Mouse (Mus musculus) lung, embryonic 14.5 days (tissue): ENCODE data around the gene St5. TPM values are rescaled to one million over a fixed set of nuclear protein-coding genes. Genes with fewer than 3 reads are reported as not detected.
A peak's percentile ranks its signal among the peaks of the same experiment; 100 is the strongest.

Source experiments
- ATAC-seq: fragments of 200-750 bp; cut with Nextera tagmentation; 2 replicates; pipeline ENCODE4 v1.8.0; 2017; ENCODE audit warnings: mild to moderate bottlenecking, moderate TSS enrichment, moderate library complexity; ENCODE audit not compliant: insufficient read depth
- DNase-seq: peaks from one replicate; pipeline ENCODE4 v3.0.0-alpha.2; 2015
- H3K27ac ChIP-seq: fragments of 300-500 bp; sonication (generic); 2 replicates; pipeline ENCODE4 v1.5.1; 2014; ENCODE audit warnings: low read depth, mild to moderate bottlenecking, moderate library complexity
- H3K27me3 ChIP-seq: fragments of 300-500 bp; sonication (generic); 2 replicates; pipeline ENCODE4 v1.6.1; 2014; ENCODE audit warnings: low read length, control low read depth; ENCODE audit not compliant: insufficient read depth
- H3K36me3 ChIP-seq: fragments of 300-500 bp; sonication (generic); 2 replicates; pipeline ENCODE4 v1.6.1; 2014; ENCODE audit warnings: control low read depth; ENCODE audit not compliant: insufficient read depth
- H3K4me1 ChIP-seq: fragments of 300-500 bp; sonication (generic); 2 replicates; pipeline ENCODE4 v1.6.1; 2014; ENCODE audit warnings: antibody characterized with exemption, control low read depth; ENCODE audit not compliant: insufficient read depth
- H3K4me2 ChIP-seq: fragments of 300-500 bp; sonication (generic); 2 replicates; pipeline ENCODE4 v1.6.1; 2014; ENCODE audit warnings: mild to moderate bottlenecking
- H3K4me3 ChIP-seq: fragments of 300-500 bp; sonication (generic); 2 replicates; pipeline ENCODE4 v1.5.1; 2014; ENCODE audit warnings: low read depth, low read length
- H3K9ac ChIP-seq: fragments of 300-500 bp; sonication (generic); 2 replicates; pipeline ENCODE4 v1.6.1; 2014
- H3K9me3 ChIP-seq: fragments of 300-500 bp; sonication (generic); 2 replicates; pipeline ENCODE4 v1.6.1; 2016; ENCODE audit warnings: low read depth, low read length, control low read depth
- CTCF ChIP-seq: IDR thresholded peaks from 2 replicates; pipeline ENCODE4 v1.5.1; 2016; ENCODE audit warnings: antibody characterized with exemption, low read depth
- WGBS: fragments of 180-500 bp; shearing (Covaris S2); extraction: QIAGEN DNeasy Blood & Tissue Kit; methylation state at CpG from one replicate; pipeline ENCODE4 v1.1.7; 2014; 5-methylcytosine and 5-hydroxymethylcytosine counted together
- polyA plus RNA-seq: library from polyadenylated mRNA; unstranded; fragments of >200 nt; fragmentation: Nextera tagmentation; extraction: Ambion mirVana; gene quantifications from 2 replicates; pipeline ENCODE4 v1.2.1, GENCODE M21; 2014

Gene St5
- polyA plus RNA-seq, 1 experiment from 2014 or later: 68.6 TPM

- ATAC-seq: no peak
- H3K9ac ChIP-seq: no peak overlapping the region
- H3K27ac ChIP-seq: no peak overlapping the region
- H3K4me1 ChIP-seq: peaks cover 42% of the 10 kb centered on the region
- no peak for DNase-seq
- WGBS: 69% methylated on average over 2 of the region's 2 CpGs
- H3K9me3 ChIP-seq: no peaks in the 10 kb centered on the region
- no peak for TF ChIP-seq CTCF
- peaks cover 10% of the 10 kb centered on the region; the same call in 1 of the 2 replicates for H3K36me3 ChIP-seq
- H3K4me3 ChIP-seq: no peak overlapping the region
- H3K27me3 ChIP-seq: no peaks in the 10 kb centered on the region
- H3K4me2 ChIP-seq: no peak overlapping the region
Measured at GRCm38 (mm10) chr7:109612531-109612930, 90.9 kb downstream of the St5 start.

GRCm38 (mm10) chr7:109610348-109610747, 93.1 kb downstream of the St5 start:
- Histone ChIP-seq H3K9ac (no peak overlapping the region), H3K4me1 (peaks cover 21% of the 10 kb centered on the region), H3K4me2 (no peak overlapping the region), H3K27ac (no peak overlapping the region), H3K36me3 (peaks cover 6% of the 10 kb centered on the region; the same call in 1 of the 2 replicates), H3K9me3 (no peaks in the 10 kb centered on the region), H3K27me3 (no peaks in the 10 kb centered on the region), H3K4me3 (no peak overlapping the region)
- DNase-seq (no peak), ATAC-seq (no peak)
- 82% methylated on average over 2 of the region's 2 CpGs for WGBS
- TF ChIP-seq CTCF: no peak

GRCm38 (mm10) chr7:109609565-109610345, 93.7 kb downstream of the St5 start:
- Histone ChIP-seq H3K9me3 (no peaks in the 10 kb centered on the region), H3K27me3 (no peaks in the 10 kb centered on the region), H3K27ac (no peak overlapping the region), H3K9ac (no peak overlapping the region), H3K4me3 (no peak overlapping the region), H3K36me3 (peaks cover 2% of the 10 kb centered on the region; the same call in 1 of the 2 replicates), H3K4me2 (no peak overlapping the region), H3K4me1 (peaks cover 15% of the 10 kb centered on the region)
- ATAC-seq (no peak; the same call in 1 of the 2 replicates), DNase-seq (no peak)
- no peak for TF ChIP-seq CTCF
- 62% methylated on average over 6 of the region's 6 CpGs for WGBS

GRCm38 (mm10) chr7:109608831-109609230, 94.6 kb downstream of the St5 start:
- no peaks in the 10 kb centered on the region for H3K9me3 ChIP-seq
- H3K4me1 ChIP-seq: peaks cover 8% of the 10 kb centered on the region
- DNase-seq: no peak
- H3K4me2 ChIP-seq: no peak overlapping the region
- TF ChIP-seq CTCF: no peak
- no peaks in the 10 kb centered on the region for H3K27me3 ChIP-seq
- WGBS: 86% methylated on average over 6 of the region's 6 CpGs
- ATAC-seq: no peak
- no peak overlapping the region for H3K9ac ChIP-seq
- H3K4me3 ChIP-seq: no peak overlapping the region
- H3K27ac ChIP-seq: no peak overlapping the region
- no peaks in the 10 kb centered on the region for H3K36me3 ChIP-seq

GRCm38 (mm10) chr7:109606994-109607610, 96.3 kb downstream of the St5 start:
- no peak overlapping the region for H3K9ac ChIP-seq
- no peak overlapping the region for H3K27ac ChIP-seq
- peaks cover 15% of the 10 kb centered on the region; the same call in 1 of the 2 replicates for H3K4me1 ChIP-seq
- no peak overlapping the region for H3K4me2 ChIP-seq
- WGBS: 69% methylated on average over 7 of the region's 7 CpGs
- no peaks in the 10 kb centered on the region for H3K27me3 ChIP-seq
- H3K9me3 ChIP-seq: no peaks in the 10 kb centered on the region
- ATAC-seq (no peak), DNase-seq (no peak)
- no peak for TF ChIP-seq CTCF
- no peaks in the 10 kb centered on the region for H3K36me3 ChIP-seq
- H3K4me3 ChIP-seq: no peak overlapping the region

GRCm38 (mm10) chr7:109602562-109602961, 100.8 kb downstream of the St5 start:
- DNase-seq: peak; percentile 57
- TF ChIP-seq CTCF: no peak
- Histone ChIP-seq H3K4me1 (peaks cover 21% of the 10 kb centered on the region; the same call in 1 of the 2 replicates), H3K27ac (peak overlapping the region; percentile 77), H3K9me3 (no peaks in the 10 kb centered on the region), H3K4me2 (peak overlapping the region; percentile 28; the same call in 1 of the 2 replicates), H3K27me3 (no peaks in the 10 kb centered on the region), H3K4me3 (no peak overlapping the region), H3K36me3 (no peaks in the 10 kb centered on the region), H3K9ac (no peak overlapping the region)
- 52% methylated on average over 5 of the region's 5 CpGs for WGBS
- ATAC-seq: peak; percentile 69

GRCm38 (mm10) chr7:109602022-109602421, 101.4 kb downstream of the St5 start:
- H3K4me2 ChIP-seq: peak overlapping the region; percentile 28; the same call in 1 of the 2 replicates
- ATAC-seq: no peak
- TF ChIP-seq CTCF: no peak

More at GRCm38 (mm10) chr7:109602022-109602421, 101.4 kb downstream of the St5 start:
- Histone ChIP-seq H3K4me1 (peaks cover 21% of the 10 kb centered on the region; the same call in 1 of the 2 replicates), H3K4me3 (no peak overlapping the region), H3K27me3 (no peaks in the 10 kb centered on the region), H3K27ac (peak overlapping the region; percentile 77), H3K9ac (no peak overlapping the region), H3K9me3 (no peaks in the 10 kb centered on the region), H3K36me3 (no peaks in the 10 kb centered on the region)
- no peak for DNase-seq
